Mouse (Mus musculus) kidney, adult 11 months (tissue): Measurements from ENCODE around the gene Drap1.

Experiments used
- DNase-seq: peaks from one replicate; pipeline ENCODE4 v3.0.0; 2022

Gene Drap1

GRCm38 (mm10) chr19:5374177-5374576, 50.6 kb downstream of the Drap1 start:
- DNase-seq, result no peak
